Mouse (Mus musculus) midbrain, embryonic 13.5 days (tissue): ENCODE measurements around the gene Scnm1. TPM values are rescaled to one million over a fixed set of nuclear protein-coding genes. Genes with fewer than 3 reads are reported as not detected.
A peak's percentile ranks its signal among the peaks of the same experiment; 100 is the strongest.

Experiments
- ATAC-seq: fragments of 200-750 bp; cut with Nextera tagmentation; 2 replicates; pipeline ENCODE4 v1.8.0; 2017; ENCODE audit warnings: mild to moderate bottlenecking, moderate TSS enrichment, moderate library complexity
- H3K27ac ChIP-seq: fragments of 300-500 bp; sonication (generic); 2 replicates; pipeline ENCODE4 v1.5.1; 2015; ENCODE audit warnings: inconsistent platforms, mild to moderate bottlenecking, moderate library complexity
- H3K27me3 ChIP-seq: fragments of 300-500 bp; sonication (generic); 2 replicates; pipeline ENCODE4 v1.6.1; 2015; ENCODE audit warnings: mild to moderate bottlenecking, inconsistent platforms
- H3K36me3 ChIP-seq: fragments of 300-500 bp; sonication (generic); 2 replicates; pipeline ENCODE4 v1.6.1; 2015; ENCODE audit warnings: mild to moderate bottlenecking, inconsistent platforms
- H3K4me1 ChIP-seq: fragments of 300-500 bp; sonication (generic); replicated peaks from 2 replicates; pipeline ENCODE4 v1.6.1; 2015; ENCODE audit warnings: inconsistent platforms
- H3K4me2 ChIP-seq: fragments of 300-500 bp; sonication (generic); replicated peaks from 2 replicates; pipeline ENCODE4 v1.6.1; 2015; ENCODE audit warnings: moderate library complexity, mild to moderate bottlenecking, inconsistent platforms
- H3K4me3 ChIP-seq: fragments of 300-500 bp; sonication (generic); replicated peaks from 2 replicates; pipeline ENCODE4 v1.5.1; 2015; ENCODE audit warnings: mild to moderate bottlenecking, inconsistent platforms
- H3K9ac ChIP-seq: fragments of 300-500 bp; sonication (generic); replicated peaks from 2 replicates; pipeline ENCODE4 v1.6.1; 2015; ENCODE audit warnings: mild to moderate bottlenecking, inconsistent platforms
- H3K9me3 ChIP-seq: fragments of 300-500 bp; sonication (generic); 2 replicates; pipeline ENCODE4 v1.6.1; 2016; ENCODE audit warnings: mild to moderate bottlenecking, inconsistent platforms
- WGBS: fragments of 180-500 bp; shearing (Covaris S2); methylation state at CpG from one replicate; pipeline ENCODE4 v1.1.7; 2015; 5-methylcytosine and 5-hydroxymethylcytosine counted together
- polyA plus RNA-seq: library from polyadenylated mRNA; unstranded; fragments of >200 nt; fragmentation: Nextera tagmentation; extraction: Ambion mirVana; gene quantifications from 2 replicates; pipeline ENCODE4 v1.2.1, GENCODE M21; 2015

Gene Scnm1
- 99.2 and 103 TPM in 2 replicates for polyA plus RNA-seq

GRCm38 (mm10) chr3:95133680-95134101 lies at the start of gene Scnm1, which contains the start of gene Lysmd1:
Gene Scnm1, minus strand, starts transcription at chr3:95134011.
Gene Lysmd1, plus strand, starts transcription at chr3:95134088.
- H3K4me2 ChIP-seq, result peak within 1 kb of the TSS; percentile 90
- under 1% methylated on average over 20 of the region's 20 CpGs for WGBS
- H3K36me3 ChIP-seq, result peaks cover 32% of the 10 kb centered on the region
- H3K9me3 ChIP-seq, result no peaks in the 10 kb centered on the region
- H3K4me1 ChIP-seq, result peaks cover 23% of the 10 kb centered on the region
- peak within 1 kb of the TSS; percentile 74 for H3K27ac ChIP-seq
- ATAC-seq, result peak; percentile 95
- H3K4me3 ChIP-seq, result peak within 1 kb of the TSS; percentile 72
- no peaks in the 10 kb centered on the region for H3K27me3 ChIP-seq
- H3K9ac ChIP-seq, result peak within 1 kb of the TSS; percentile 83

- no peak for ATAC-seq
- H3K36me3 ChIP-seq, result peaks cover 32% of the 10 kb centered on the region
- H3K27ac ChIP-seq, result no peak overlapping the region
- no peak overlapping the region for H3K4me3 ChIP-seq
- no peak overlapping the region for H3K4me2 ChIP-seq
- H3K9ac ChIP-seq, result no peak overlapping the region
- no peaks in the 10 kb centered on the region for H3K4me1 ChIP-seq
- H3K9me3 ChIP-seq, result no peaks in the 10 kb centered on the region
- no peaks in the 10 kb centered on the region for H3K27me3 ChIP-seq
- 76% methylated on average over 1 of the region's 1 CpGs for WGBS
Observed at GRCm38 (mm10) chr3:95181841-95182240, 48.0 kb upstream of the Scnm1 start.

- 77% methylated on average over 3 of the region's 3 CpGs for WGBS
- Histone ChIP-seq H3K27ac (no peak overlapping the region), H3K27me3 (no peaks in the 10 kb centered on the region), H3K4me3 (no peak overlapping the region), H3K9ac (no peak overlapping the region), H3K4me1 (no peaks in the 10 kb centered on the region), H3K9me3 (no peaks in the 10 kb centered on the region), H3K36me3 (peaks cover 16% of the 10 kb centered on the region), H3K4me2 (no peak overlapping the region)
- no peak for ATAC-seq
Observed at GRCm38 (mm10) chr3:95179890-95180289, 46.1 kb upstream of the Scnm1 start.

GRCm38 (mm10) chr3:95178948-95179347 lies 45.1 kb upstream of the Scnm1 start:
- no peak overlapping the region for H3K4me3 ChIP-seq
- 85% methylated on average over 5 of the region's 5 CpGs for WGBS
- H3K4me1 ChIP-seq, result peaks cover 3% of the 10 kb centered on the region
- H3K9me3 ChIP-seq, result no peaks in the 10 kb centered on the region
- H3K9ac ChIP-seq, result no peak overlapping the region
- H3K27me3 ChIP-seq, result peaks cover 2% of the 10 kb centered on the region; the same call in 1 of the 2 replicates
- H3K27ac ChIP-seq, result no peak overlapping the region
- H3K36me3 ChIP-seq, result peaks cover 11% of the 10 kb centered on the region
- H3K4me2 ChIP-seq, result no peak overlapping the region
- ATAC-seq, result no peak

- H3K27me3 ChIP-seq, result peaks cover 16% of the 10 kb centered on the region
- no peak for ATAC-seq
- peaks cover 11% of the 10 kb centered on the region for H3K36me3 ChIP-seq
- no peak overlapping the region for H3K9ac ChIP-seq
- H3K9me3 ChIP-seq, result no peaks in the 10 kb centered on the region
- H3K4me1 ChIP-seq, result peaks cover 16% of the 10 kb centered on the region
- 81% methylated on average over 6 of the region's 6 CpGs for WGBS
- H3K4me3 ChIP-seq, result no peak overlapping the region
- H3K4me2 ChIP-seq, result no peak overlapping the region
- no peak overlapping the region for H3K27ac ChIP-seq
Observed at GRCm38 (mm10) chr3:95177583-95177982, 43.8 kb upstream of the Scnm1 start.

GRCm38 (mm10) chr3:95176500-95176899 lies 42.7 kb upstream of the Scnm1 start:
- Histone ChIP-seq H3K9ac (no peak overlapping the region), H3K4me1 (peaks cover 21% of the 10 kb centered on the region), H3K27me3 (peaks cover 26% of the 10 kb centered on the region), H3K4me3 (no peak overlapping the region), H3K4me2 (no peak overlapping the region), H3K27ac (no peak overlapping the region), H3K36me3 (peaks cover 21% of the 10 kb centered on the region), H3K9me3 (no peaks in the 10 kb centered on the region)
- no peak for ATAC-seq
- 49% methylated on average over 3 of the region's 3 CpGs for WGBS

- H3K4me1 ChIP-seq, result peaks cover 21% of the 10 kb centered on the region
- peak; percentile 62 for ATAC-seq
- no peak overlapping the region for H3K27ac ChIP-seq
- H3K9me3 ChIP-seq, result no peaks in the 10 kb centered on the region
- 4% methylated on average over 16 of the region's 16 CpGs for WGBS
- H3K36me3 ChIP-seq, result peaks cover 45% of the 10 kb centered on the region
- H3K4me2 ChIP-seq, result peak overlapping the region; percentile 41; the same call in 1 of the 2 replicates
- peaks cover 50% of the 10 kb centered on the region for H3K27me3 ChIP-seq
- 0 out of 2 replicates have a peak overlapping the region, but pooled peaks have one; percentile 52 for H3K9ac ChIP-seq
- no peak overlapping the region for H3K4me3 ChIP-seq
Observed at GRCm38 (mm10) chr3:95174011-95174592, 40.3 kb upstream of the Scnm1 start.

- Histone ChIP-seq H3K27me3 (peaks cover 57% of the 10 kb centered on the region), H3K9ac (peak overlapping the region; percentile 52), H3K36me3 (peaks cover 52% of the 10 kb centered on the region)
Observed at GRCm38 (mm10) chr3:95173256-95173949, 39.6 kb upstream of the Scnm1 start.

GRCm38 (mm10) chr3:95172526-95173255 lies 38.9 kb upstream of the Scnm1 start:
- H3K9me3 ChIP-seq, result no peaks in the 10 kb centered on the region
- H3K36me3 ChIP-seq, result peaks cover 60% of the 10 kb centered on the region
- H3K27ac ChIP-seq, result no peak overlapping the region
- peak overlapping the region; percentile 41; the same call in 1 of the 2 replicates for H3K4me2 ChIP-seq
- H3K9ac ChIP-seq, result peak overlapping the region; percentile 28; the same call in 1 of the 2 replicates
- peaks cover 64% of the 10 kb centered on the region for H3K27me3 ChIP-seq
- peak overlapping the region; percentile 5; the same call in 1 of the 2 replicates for H3K4me3 ChIP-seq
- ATAC-seq, result peak; percentile 17
- peaks cover 21% of the 10 kb centered on the region for H3K4me1 ChIP-seq
- 14% methylated on average over 78 of the region's 84 CpGs for WGBS

More at GRCm38 (mm10) chr3:95173256-95173949, 39.6 kb upstream of the Scnm1 start:
- H3K27ac ChIP-seq, result no peak overlapping the region
- peaks cover 21% of the 10 kb centered on the region for H3K4me1 ChIP-seq
- H3K9me3 ChIP-seq, result no peaks in the 10 kb centered on the region
- H3K4me2 ChIP-seq, result peak overlapping the region; percentile 41
- peak; percentile 41 for ATAC-seq
- peak overlapping the region; percentile 20 for H3K4me3 ChIP-seq
- 5% methylated on average over 55 of the region's 58 CpGs for WGBS

- Histone ChIP-seq H3K4me1 (peaks cover 21% of the 10 kb centered on the region), H3K27me3 (peaks cover 64% of the 10 kb centered on the region), H3K4me2 (no peak overlapping the region), H3K9me3 (no peaks in the 10 kb centered on the region), H3K36me3 (peaks cover 75% of the 10 kb centered on the region), H3K9ac (no peak overlapping the region), H3K27ac (no peak overlapping the region), H3K4me3 (no peak overlapping the region)
- no peak for ATAC-seq
- 84% methylated on average over 6 of the region's 6 CpGs for WGBS
Observed at GRCm38 (mm10) chr3:95171105-95171504, 37.3 kb upstream of the Scnm1 start.

GRCm38 (mm10) chr3:95169996-95170395 lies 36.2 kb upstream of the Scnm1 start:
- H3K9me3 ChIP-seq, result no peaks in the 10 kb centered on the region
- WGBS, result 91% methylated on average over 10 of the region's 10 CpGs
- H3K36me3 ChIP-seq, result peaks cover 86% of the 10 kb centered on the region
- H3K4me1 ChIP-seq, result peaks cover 22% of the 10 kb centered on the region
- H3K4me3 ChIP-seq, result no peak overlapping the region
- ATAC-seq, result no peak
- peaks cover 64% of the 10 kb centered on the region for H3K27me3 ChIP-seq
- no peak overlapping the region for H3K4me2 ChIP-seq
- H3K9ac ChIP-seq, result no peak overlapping the region
- H3K27ac ChIP-seq, result no peak overlapping the region

- no peak overlapping the region for H3K4me3 ChIP-seq
- ATAC-seq, result no peak
- no peak overlapping the region for H3K4me2 ChIP-seq
- H3K27me3 ChIP-seq, result peaks cover 21% of the 10 kb centered on the region
- no peak overlapping the region for H3K27ac ChIP-seq
- no peaks in the 10 kb centered on the region for H3K9me3 ChIP-seq
- peaks cover 59% of the 10 kb centered on the region for H3K36me3 ChIP-seq
- WGBS, result 88% methylated on average over 5 of the region's 5 CpGs
- no peak overlapping the region for H3K9ac ChIP-seq
- peaks cover 36% of the 10 kb centered on the region for H3K4me1 ChIP-seq
Observed at GRCm38 (mm10) chr3:95164840-95165239, 31.0 kb upstream of the Scnm1 start.
